Mouse (Mus musculus) thymus, adult 2 months (tissue): ENCODE measurements around the gene Pla2g2f.

Experiments
- CTCF ChIP-seq: fragments of 200-500 bp; IDR thresholded peaks from 2 replicates; pipeline ENCODE4 v1.5.1; 2012; ENCODE audit warnings: mild to moderate bottlenecking, control low read depth, low read length, moderate library complexity, borderline replicate concordance; ENCODE audit not compliant: control insufficient read depth, poor library complexity, insufficient read depth; ENCODE audit errors: extremely low read depth
- POLR2A ChIP-seq: fragments of 200-500 bp; IDR thresholded peaks from 2 replicates; pipeline ENCODE4 v1.6.1; 2012; ENCODE audit warnings: mild to moderate bottlenecking, low read length, control low read depth, moderate library complexity; ENCODE audit not compliant: control insufficient read depth, poor library complexity, insufficient read depth; ENCODE audit errors: extremely low read depth

DNA sequence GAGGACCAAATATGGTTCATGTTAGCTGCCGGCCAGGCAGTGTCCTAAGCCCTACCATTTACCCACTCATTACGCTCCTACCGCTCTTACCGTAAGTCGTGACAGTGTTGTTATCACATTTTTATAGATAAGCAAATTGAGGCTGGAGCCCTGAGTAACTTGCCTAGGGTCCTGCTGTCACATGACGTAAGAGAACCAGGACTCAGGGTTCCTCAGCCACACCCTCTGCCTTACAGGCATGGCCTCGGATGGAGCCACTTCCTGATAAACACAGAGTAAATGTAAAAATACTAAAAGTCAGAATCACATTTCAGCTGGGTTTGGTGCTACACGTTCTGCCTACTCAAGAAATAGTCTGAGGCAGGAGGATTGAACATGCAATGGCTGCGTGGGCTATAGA lies 3.0 kb downstream of the Pla2g2f start:
- no peak for TF ChIP-seq CTCF
- TF ChIP-seq POLR2A: no peak
